Mouse (Mus musculus) cerebellum, adult (tissue): ENCODE results near the gene Prkci.

ENCODE experiments used
- ATAC-seq: cut with Nextera tagmentation; 2 replicates; pipeline ENCODE4 v1.9.2; 2017; ENCODE audit warnings: mild to moderate bottlenecking, moderate library complexity, mixed read lengths; ENCODE audit not compliant: insufficient number of reproducible peaks, low FRiP score, low TSS enrichment

Gene Prkci

DNA sequence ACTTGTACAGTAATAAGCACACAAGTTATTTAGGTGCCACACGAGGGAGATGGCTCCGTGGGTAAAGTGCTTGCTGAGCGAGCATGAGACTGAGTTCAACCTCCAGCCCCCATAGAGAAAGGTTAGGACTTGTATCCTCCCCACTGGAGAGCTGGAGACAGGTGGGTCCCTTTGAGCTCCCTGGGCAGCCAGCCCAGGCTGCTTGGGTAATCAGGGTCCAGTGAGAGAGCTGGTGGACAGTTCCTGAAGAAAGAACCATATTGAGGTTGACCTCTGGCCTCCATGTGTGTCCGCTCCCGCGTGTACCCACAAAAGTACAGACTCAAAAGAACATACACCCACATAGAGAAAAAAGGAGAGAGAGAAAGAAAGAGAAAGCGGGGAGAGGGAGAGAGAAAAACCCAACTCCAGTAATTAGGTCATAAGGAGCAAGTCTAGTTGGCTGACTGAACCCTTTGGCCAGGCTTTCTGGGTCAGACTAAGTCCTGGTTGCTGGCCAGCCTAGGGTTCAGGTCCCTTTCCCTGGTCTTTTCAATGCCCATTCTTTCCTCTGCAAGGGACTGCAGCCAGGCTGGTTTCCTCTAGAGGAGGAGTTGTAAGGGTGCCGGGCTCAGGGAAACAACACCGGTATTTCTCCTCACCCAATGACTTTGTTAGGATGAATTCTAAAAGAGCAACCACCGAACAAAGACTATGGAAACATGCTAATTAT lies 85.4 kb downstream of the Prkci start:
- no peak for ATAC-seq

DNA sequence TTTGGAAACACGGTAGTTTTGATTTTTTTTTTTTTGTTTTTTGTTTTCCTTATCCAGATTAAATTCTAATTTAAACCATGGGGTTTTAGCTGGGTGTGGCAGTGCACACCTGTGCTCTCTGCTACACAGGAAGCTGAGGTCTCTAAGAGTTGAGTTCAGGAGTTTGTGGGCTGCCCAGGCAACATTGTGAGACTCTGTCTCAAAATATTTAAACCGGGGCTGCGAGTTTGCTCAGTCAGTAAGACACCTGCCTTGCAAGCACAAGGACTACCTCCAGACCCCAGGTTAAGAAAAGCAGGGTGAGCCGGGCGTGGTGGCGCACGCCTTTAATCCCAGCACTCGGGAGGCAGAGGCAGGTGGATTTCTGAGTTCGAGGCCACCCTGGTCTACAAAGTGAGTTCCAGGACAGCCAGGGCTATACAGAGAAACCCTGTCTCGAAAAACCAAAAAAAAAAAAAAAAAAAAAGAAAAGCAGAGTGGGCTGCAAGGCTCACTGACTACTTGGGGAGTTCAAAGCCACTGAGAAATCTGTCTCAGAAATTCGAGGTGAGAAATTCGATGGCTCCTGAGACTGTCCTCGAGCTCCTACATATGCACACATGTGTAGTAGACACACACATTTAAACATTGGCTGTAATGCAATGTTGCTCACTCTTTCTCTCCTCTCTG lies 87.4 kb downstream of the Prkci start:
- ATAC-seq, result no peak

DNA sequence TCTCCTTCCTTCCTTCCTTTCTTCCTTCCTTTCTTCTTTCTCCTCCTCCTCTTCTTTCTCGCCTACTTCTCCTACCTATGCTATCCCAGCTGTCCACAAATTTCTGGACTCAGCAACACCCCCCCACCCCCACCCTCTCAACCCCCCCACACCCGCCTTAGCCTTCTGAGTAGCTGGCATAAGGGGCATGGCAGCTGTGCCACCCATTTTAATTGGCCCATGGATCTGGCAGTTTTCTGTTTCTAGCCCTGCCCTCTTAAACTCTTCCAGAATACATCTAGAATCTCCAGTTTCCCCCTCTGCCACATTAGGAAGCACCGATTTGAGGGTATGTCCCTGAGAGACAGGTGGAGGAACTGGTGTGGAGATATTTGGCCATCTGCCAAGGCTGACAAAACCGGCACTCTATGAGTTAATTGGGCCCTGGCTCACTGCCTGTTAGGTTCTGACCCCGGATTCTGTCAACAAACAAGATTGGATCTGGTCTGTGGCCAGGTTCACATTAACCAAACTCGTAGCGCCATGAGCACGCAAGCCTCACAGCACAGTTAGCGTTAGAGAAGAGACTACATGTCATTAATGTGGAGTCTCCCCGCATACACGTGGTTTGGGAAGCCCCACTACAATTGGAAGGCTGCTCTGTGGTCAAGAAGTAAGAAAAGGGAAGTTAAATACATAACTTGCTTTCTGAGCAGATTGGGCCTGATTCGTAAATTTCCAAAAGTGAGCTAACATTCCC lies 88.1 kb downstream of the Prkci start:
- no peak for ATAC-seq

DNA sequence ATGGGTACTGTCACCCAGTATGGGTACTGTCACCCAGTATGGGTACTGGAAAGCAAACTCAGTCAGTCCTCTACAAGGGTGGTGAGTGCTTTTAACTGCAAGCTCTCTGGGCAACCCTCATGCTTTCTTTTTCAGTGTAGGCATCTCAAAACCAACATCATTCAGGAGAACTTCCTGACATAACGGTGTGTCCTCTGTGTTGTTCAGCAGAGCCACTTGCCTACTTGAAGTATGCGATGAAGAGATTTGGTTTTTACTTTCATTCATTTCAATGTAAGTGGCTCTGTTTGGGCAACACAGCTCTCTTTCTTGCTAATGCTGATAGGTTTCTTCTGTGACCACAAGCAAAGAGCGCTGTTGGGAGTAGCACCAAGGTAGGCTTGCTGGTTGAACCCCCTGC lies 89.5 kb downstream of the Prkci start:
- no peak for ATAC-seq

DNA sequence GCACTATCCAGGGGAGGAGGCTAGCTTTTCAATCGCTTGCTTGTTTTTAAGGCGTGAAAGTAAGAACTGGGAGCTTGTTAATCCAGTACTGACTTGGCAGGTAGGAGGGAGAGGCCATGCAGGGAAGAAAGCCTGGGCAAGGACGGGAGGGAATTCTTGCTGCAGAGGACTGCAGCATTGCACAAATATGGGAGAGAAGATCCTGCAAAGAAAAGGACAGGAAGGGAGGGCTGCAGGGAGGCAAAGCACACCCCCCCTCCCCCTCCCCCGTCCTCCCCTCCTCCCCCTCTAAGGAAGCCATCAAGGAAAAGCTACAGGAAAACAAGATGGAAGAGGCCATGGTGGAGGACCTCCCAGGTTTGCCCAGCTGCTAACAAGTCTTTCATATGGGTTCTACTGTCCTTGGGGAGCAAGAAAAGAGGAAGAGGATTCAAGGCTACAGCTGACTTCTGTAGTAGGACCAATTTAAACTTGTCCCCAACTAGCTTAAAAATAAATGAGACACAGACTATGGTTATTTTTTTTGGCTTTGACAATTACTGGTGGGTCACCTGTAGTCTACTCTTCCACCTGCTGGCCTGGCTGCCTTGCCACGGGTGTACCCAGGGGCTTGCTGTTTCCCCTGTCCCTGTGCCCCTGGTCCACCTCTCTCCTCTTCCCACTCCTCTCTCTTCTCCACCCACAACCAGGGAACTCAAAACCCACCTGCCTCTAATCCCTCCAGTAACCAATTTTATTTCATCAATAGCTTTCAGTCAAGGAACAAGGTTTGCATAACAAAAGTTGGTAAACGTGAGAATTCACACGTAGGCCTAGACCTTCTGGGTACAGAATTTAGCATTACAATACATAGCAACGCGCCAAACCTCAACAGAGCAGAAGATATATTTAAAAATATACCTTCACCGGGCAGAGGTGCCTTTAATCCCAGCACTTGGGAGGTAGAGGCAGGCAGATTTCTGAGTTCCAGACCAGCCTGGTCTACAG lies 93.5 kb downstream of the Prkci start:
- ATAC-seq, result no peak

DNA sequence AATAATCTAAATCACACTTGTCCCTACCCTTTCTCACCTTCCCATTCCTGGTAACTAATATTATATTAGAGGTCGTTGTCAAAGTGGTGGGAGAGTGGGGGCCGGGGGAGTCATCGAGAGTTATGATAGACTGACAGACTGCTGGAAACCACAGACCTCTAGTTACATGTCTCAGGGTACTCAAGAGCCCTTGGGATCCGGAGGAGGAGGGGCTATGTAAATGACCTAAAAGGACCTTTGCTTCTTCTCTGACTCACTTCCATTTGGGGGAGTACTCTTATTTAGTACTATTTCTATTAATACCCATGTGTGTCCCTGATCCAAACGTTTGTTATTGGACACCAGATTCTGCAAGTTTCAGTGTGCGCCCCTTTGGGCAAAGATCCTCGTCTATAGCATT lies 94.4 kb downstream of the Prkci start:
- no peak for ATAC-seq

DNA sequence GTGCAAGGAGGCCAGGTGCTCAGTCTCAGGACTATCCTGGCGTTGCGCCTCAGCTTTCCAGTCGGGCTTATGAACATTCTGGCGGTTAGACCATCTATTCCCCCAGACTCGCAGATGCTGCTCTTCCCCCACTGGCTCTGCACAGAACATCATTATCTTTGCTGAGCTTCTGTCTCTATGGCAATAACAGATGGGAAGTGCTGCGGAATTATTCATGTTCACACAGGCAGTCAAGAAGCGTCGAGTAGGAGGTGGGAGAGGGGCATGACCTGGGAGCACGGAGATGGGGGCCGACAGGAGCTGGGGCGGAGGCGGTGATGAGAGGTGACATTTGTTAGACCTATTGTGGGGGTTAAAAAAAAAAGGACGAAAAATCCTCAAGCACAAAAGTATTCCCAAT lies 97.6 kb downstream of the Prkci start:
- no peak for ATAC-seq

DNA sequence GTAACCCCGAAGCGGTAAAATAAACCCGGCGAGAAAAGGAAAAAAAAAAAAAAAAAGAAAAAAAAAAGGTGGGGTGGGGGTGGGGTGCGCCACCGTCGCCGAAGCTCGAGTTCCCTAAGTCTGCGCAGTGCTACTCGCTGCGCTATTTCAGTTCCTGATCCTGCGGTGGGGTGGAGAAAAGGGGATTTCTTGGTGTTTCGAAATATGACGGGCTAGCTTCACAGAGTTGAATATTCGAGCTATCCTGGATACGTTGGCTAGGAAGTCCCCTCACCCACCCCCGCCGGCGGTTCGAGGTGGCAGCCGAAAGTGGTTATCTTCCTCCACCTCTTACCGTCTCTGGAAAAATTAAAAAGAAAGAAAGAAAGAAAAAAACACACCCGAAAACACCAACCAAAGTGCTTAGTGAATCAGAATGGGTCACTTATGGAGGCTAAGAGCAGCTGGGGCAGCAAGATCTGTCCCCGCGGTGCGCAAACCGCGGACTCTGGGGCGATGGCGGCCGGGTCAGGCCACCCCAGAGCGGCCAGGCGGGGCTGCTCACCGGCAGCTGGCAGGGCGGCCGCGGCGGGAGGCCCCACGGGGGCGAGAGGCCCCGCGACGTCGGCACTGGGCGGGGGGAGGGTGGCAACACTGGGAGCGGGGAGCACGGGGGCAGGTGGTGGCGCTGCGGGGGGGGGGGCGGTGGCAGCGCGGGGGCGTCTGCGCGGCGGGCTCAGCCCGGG lies 98.2 kb downstream of the Prkci start:
- ATAC-seq, result no peak

DNA sequence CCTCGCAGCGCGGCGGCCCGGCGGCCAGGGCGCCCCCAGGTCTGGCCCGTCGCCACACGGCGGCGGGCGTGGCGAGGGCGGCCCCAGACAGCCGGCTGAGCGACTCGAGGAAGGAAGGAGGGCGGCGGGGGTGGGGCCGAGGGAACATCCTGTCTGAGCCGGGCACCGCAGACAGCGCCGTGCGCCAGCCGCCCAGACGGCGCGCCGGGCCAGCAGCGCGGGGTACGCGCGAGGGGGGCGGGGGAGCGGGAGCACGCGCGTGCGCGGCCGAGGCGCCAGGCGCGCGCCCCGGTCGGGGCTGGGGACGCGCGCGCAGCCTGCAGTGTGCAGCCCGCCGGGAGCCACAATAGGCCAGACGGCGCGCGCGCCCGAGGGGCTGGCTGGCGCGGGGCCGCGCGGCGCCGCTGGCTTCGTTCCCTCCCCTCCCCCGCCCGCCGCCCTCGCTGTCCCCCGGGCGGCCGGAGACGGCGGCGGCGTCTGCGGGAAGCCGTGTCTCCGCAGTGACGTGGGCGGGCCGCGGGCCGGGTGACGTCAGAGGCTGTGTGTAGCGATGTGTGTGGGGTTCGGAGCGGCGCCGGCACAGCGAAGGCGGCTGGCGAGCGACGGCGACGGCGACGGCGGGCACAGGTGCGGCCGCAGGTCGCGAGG lies 99.1 kb downstream of the Prkci start, which contains the start of gene Skil:
Gene Skil (plus strand): TSS at position 528 of the 648 bp plus-strand sequence.
- peak; percentile 89 for ATAC-seq

DNA sequence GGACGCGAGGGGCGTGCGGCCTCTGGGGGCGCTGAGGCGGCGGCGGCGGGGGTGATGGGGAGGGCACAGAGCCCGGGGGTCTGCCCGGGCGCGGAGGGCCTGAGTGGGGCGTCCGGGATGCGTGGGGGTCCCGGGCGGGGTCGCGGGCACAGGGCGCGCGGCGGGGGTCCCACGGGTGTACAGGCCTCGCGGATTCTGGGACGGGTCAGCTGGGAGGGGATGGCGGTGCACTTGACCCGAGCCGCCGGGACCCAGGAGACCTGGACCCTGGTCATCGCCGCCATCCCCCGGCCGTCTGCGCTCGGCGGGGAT lies 99.6 kb downstream of the Prkci start:
- peak; percentile 15; the same call in 1 of the 2 replicates for ATAC-seq

DNA sequence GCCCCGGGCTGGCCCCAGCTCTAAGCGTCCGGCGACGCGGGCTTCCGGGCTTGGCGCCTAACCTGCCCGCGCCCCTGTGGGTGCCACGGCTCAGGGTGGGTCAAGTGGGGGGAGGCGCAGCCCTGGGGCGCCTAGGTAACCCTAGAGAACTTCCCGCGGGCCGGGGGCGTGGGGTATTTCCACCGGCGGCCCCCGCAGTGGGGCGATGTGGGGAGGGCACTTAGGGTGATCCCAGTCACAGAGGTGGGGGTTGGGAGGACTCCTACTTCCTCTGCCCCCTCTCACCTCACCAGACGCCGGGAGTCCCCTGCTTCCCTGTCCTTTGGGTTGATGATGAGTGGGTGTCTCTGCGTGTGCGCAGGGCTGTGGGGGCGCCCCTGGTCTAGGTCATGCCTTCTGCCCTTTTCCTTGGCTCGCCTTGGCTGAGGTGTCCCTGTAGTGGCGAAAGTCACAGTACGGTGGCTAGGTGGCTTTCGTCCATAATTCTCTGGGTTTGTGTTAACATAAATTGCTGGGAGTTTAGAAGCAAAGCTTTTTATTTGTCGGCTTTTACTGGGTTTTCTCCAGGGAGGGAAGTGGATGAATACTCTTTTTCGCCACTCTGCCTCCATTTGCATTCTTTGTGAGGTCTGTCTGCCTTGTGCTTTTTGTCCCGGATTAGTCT lies 100.1 kb downstream of the Prkci start:
- ATAC-seq, result peak; percentile 22

DNA sequence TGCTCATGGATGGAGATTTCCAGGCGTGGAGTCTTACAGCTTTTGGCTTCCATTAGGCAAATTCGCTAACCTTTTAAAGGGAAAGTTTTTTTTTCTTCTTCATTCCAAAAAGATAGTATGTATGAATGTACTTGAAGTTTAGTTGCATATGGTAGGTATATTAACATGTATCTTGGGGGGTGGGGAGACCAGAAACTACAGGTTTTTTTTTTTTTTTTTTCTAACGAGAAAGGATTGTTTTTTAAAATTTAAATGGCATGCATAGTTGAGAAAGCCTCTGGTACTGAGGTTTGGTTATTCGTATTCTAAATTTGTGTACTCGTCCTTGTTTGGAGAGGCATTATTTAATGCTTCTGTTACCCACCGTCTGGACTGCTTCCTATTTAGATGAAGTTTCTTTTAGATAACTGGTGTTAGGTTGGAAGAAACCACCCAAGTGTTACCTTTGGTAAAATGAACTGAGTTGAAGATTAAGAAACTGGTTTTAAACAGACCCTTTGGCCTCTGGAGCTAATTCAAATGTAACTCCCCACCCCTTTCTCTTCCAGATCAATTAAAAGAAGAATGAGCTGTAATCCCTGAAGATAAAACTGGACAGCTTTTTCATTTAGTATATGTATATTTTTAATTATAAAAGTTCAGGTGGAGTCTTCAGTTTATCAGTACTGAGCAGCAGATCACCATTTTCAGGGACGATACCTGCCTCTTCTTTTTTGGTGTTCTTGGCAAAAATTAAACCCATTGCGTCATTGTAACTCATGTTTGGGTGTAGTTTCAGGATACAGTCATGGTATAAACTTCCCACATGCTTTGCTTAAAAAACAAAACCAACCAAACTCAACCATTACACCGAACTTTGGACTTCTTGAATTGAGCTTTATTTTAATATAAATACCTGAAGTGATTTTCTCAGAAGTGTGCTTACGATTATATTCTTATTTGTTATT lies 100.9 kb downstream of the Prkci start:
- ATAC-seq, result no peak

DNA sequence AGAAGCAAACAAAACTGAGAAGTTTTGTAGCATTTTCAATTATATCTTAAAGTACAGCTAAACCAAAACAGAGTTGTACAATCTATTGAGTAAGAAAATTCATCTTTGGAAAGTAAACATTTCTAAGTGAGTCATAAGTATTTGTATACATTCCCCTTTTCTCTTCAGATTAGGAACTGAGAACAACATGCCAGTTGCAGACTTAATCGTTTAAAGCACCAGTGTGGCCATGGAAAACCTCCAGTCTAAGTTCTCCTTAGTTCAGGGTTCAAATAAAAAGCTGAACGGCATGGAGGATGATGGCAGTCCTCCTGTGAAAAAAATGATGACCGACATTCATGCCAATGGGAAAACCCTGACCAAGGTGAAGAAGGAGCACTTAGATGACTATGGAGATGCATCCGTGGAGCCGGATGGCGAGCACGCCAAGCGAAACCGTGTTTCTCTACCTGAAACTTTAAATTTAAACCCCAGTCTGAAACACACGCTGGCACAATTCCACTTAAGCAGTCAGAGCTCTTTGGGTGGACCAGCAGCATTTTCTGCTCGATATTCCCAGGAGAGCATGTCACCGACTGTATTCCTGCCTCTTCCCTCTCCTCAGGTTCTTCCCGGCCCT lies 101.7 kb downstream of the Prkci start:
- ATAC-seq, result no peak

DNA sequence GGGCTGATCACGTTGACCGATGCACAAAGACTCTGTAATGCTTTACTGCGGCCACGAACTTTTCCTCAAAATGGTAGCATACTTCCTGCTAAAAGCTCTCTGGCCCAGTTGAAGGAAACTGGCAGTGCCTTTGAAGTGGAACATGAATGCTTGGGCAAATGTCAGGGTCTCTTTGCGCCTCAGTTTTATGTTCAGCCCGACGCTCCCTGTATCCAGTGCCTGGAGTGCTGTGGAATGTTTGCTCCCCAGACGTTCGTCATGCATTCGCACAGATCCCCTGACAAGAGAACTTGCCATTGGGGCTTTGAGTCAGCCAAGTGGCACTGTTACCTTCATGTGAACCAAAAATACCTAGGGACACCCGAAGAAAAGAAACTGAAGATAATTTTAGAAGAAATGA lies 102.4 kb downstream of the Prkci start:
- ATAC-seq, result no peak

DNA sequence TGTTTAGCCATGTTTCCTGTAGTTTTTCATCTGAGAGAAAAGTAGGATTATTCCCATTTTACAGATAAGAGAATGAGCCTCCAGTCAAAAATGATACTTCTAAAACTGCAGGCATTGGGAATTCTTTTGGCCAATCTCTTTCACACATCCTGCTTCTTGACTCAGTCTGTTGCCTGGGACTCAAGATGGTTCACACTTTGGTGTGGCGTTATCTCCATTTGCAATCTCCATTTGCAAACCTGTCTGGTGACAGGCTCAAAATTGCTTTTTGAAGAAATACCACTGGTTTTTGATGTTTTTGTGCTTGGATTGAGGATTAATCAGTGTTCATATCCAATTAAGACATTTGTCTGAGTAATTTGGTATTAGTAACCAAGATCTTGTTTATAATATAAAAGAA lies 103.0 kb downstream of the Prkci start:
- ATAC-seq, result no peak

DNA sequence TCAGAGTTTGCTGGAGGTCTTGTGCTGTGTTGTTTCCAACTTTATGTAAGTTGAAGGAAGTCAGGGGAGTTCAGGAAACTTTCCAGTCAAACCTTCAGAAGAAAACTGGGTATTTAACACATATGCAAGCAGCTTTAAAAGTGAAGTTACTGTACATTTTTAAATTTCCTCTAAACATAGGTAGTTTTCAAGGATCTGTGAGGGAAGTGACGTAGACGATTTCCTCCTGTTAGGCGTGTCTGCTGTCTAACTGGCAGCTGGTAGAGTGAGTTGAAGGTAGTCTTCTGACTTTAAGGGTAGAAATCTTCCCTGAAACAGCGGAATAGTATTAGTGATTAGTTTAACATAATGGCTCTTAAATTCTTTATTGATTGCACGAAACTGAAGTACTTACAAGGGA lies 104.5 kb downstream of the Prkci start:
- ATAC-seq, result no peak

DNA sequence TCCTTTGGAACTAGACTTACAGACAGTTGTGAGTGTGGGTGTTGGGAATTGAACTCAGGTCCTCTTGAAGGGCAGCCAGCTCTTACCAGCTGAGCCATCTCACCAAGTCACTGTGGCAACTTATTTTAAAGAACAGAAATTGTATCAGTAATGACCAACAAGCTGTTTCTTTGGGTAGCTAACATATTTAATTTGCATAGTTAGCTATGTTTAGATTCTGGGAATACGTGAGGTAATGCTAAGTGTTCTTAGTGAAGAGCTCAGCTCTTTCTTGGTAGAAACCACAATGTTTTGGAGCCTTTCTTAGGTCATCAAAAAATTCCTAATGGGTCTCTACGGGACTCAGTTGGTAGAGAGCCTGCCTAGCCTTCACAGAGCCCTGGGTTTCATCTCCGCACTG lies 105.3 kb downstream of the Prkci start:
- ATAC-seq, result no peak
